Mouse (Mus musculus): ENCODE data around the gene Ankfn1. TPM values are rescaled to one million over a fixed set of nuclear protein-coding genes. Genes with fewer than 3 reads are reported as not detected.
A peak's percentile ranks its signal among the peaks of the same experiment; 100 is the strongest.

Gene Ankfn1
- polyA plus RNA-seq (2015; fragmentation: Nextera tagmentation; extraction: Ambion mirVana), result 5.5 and 6.5 TPM in 2 replicates

GRCm38 (mm10) chr11:89777431-89777830 is at the start of gene Ankfn1:
Gene Ankfn1 (minus strand): TSS chr11:89777653.
- H3K27me3 ChIP-seq (replicated peaks), result no peaks in the 10 kb centered on the region
- 0 out of 2 replicates have a peak within 1 kb of the TSS, but pooled peaks have one; percentile 34 for H3K27ac ChIP-seq
- no peaks in the 10 kb centered on the region for H3K9me3 ChIP-seq
- no peak for ATAC-seq (replicated peaks)
- H3K9ac ChIP-seq, result no peak within 1 kb of the TSS
- H3K4me2 ChIP-seq, result peak within 1 kb of the TSS; percentile 11; the same call in 1 of the 2 replicates
- H3K36me3 ChIP-seq (replicated peaks), result no peaks in the 10 kb centered on the region
- 30% methylated on average over 7 of the region's 7 CpGs for WGBS
- peaks cover 10% of the 10 kb centered on the region; the same call in 1 of the 2 replicates for H3K4me1 ChIP-seq
- H3K4me3 ChIP-seq, result no peak within 1 kb of the TSS

GRCm38 (mm10) chr11:89823661-89824446 is 46.4 kb upstream of the Ankfn1 start:
- ATAC-seq (replicated peaks), result no peak
- Histone ChIP-seq H3K4me1 (no peaks in the 10 kb centered on the region), H3K4me3 (no peak overlapping the region), H3K4me2 (no peak overlapping the region), H3K9ac (no peak overlapping the region), H3K36me3 (replicated peaks) (no peaks in the 10 kb centered on the region), H3K27me3 (replicated peaks) (no peaks in the 10 kb centered on the region), H3K27ac (no peak overlapping the region), H3K9me3 (no peaks in the 10 kb centered on the region)
- 84% methylated on average over 8 of the region's 8 CpGs for WGBS

- H3K27me3 ChIP-seq (replicated peaks), result no peaks in the 10 kb centered on the region
- no peak overlapping the region for H3K4me2 ChIP-seq
- no peak overlapping the region for H3K4me3 ChIP-seq
- H3K9ac ChIP-seq, result no peak overlapping the region
- H3K36me3 ChIP-seq (replicated peaks), result no peaks in the 10 kb centered on the region
- no peaks in the 10 kb centered on the region for H3K9me3 ChIP-seq
- H3K27ac ChIP-seq, result no peak overlapping the region
- 20% methylated on average over 4 of the region's 4 CpGs for WGBS
- H3K4me1 ChIP-seq, result no peaks in the 10 kb centered on the region
- ATAC-seq (replicated peaks), result no peak
Observed at GRCm38 (mm10) chr11:89818594-89818993, 41.1 kb upstream of the Ankfn1 start.

GRCm38 (mm10) chr11:89811403-89811802 is 34.0 kb upstream of the Ankfn1 start:
- H3K9ac ChIP-seq, result no peak overlapping the region
- H3K4me3 ChIP-seq, result no peak overlapping the region
- no peak overlapping the region for H3K4me2 ChIP-seq
- H3K27me3 ChIP-seq (replicated peaks), result no peaks in the 10 kb centered on the region
- H3K9me3 ChIP-seq, result no peaks in the 10 kb centered on the region
- ATAC-seq (replicated peaks), result no peak
- no peaks in the 10 kb centered on the region for H3K4me1 ChIP-seq
- no peak overlapping the region for H3K27ac ChIP-seq
- no peaks in the 10 kb centered on the region for H3K36me3 ChIP-seq (replicated peaks)
- WGBS, result 78% methylated on average over 1 of the region's 1 CpGs

- no peak overlapping the region for H3K4me2 ChIP-seq
- H3K27ac ChIP-seq, result no peak overlapping the region
- H3K9ac ChIP-seq, result no peak overlapping the region
- H3K9me3 ChIP-seq, result no peaks in the 10 kb centered on the region
- no peaks in the 10 kb centered on the region for H3K36me3 ChIP-seq (replicated peaks)
- H3K4me3 ChIP-seq, result no peak overlapping the region
- H3K27me3 ChIP-seq (replicated peaks), result no peaks in the 10 kb centered on the region
- ATAC-seq (replicated peaks), result no peak
- 78% methylated on average over 11 of the region's 11 CpGs for WGBS
- H3K4me1 ChIP-seq, result peaks cover 14% of the 10 kb centered on the region
Observed at GRCm38 (mm10) chr11:89807998-89808397, 30.5 kb upstream of the Ankfn1 start.

- Histone ChIP-seq H3K27ac (peak overlapping the region; percentile 67), H3K36me3 (replicated peaks) (no peaks in the 10 kb centered on the region), H3K9me3 (no peaks in the 10 kb centered on the region), H3K27me3 (replicated peaks) (no peaks in the 10 kb centered on the region), H3K4me1 (peaks cover 14% of the 10 kb centered on the region), H3K4me3 (no peak overlapping the region), H3K9ac (no peak overlapping the region), H3K4me2 (peak overlapping the region; percentile 10; the same call in 1 of the 2 replicates)
- ATAC-seq (replicated peaks), result peak; percentile 87
- WGBS, result 31% methylated on average over 5 of the region's 5 CpGs
Observed at GRCm38 (mm10) chr11:89804822-89805221, 27.4 kb upstream of the Ankfn1 start.

GRCm38 (mm10) chr11:89803974-89804373 is 26.5 kb upstream of the Ankfn1 start:
- 79% methylated on average over 5 of the region's 5 CpGs for WGBS
- Histone ChIP-seq H3K4me1 (peaks cover 14% of the 10 kb centered on the region), H3K27ac (peak overlapping the region; percentile 67; the same call in 1 of the 2 replicates), H3K4me2 (no peak overlapping the region), H3K4me3 (no peak overlapping the region), H3K36me3 (replicated peaks) (no peaks in the 10 kb centered on the region), H3K9me3 (no peaks in the 10 kb centered on the region), H3K9ac (no peak overlapping the region), H3K27me3 (replicated peaks) (no peaks in the 10 kb centered on the region)
- ATAC-seq (replicated peaks), result no peak

- no peaks in the 10 kb centered on the region for H3K4me1 ChIP-seq
- no peak overlapping the region for H3K9ac ChIP-seq
- no peaks in the 10 kb centered on the region for H3K9me3 ChIP-seq
- H3K4me2 ChIP-seq, result no peak overlapping the region
- no peak overlapping the region for H3K4me3 ChIP-seq
- 67% methylated on average over 3 of the region's 3 CpGs for WGBS
- no peaks in the 10 kb centered on the region for H3K27me3 ChIP-seq (replicated peaks)
- H3K27ac ChIP-seq, result no peak overlapping the region
- H3K36me3 ChIP-seq (replicated peaks), result no peaks in the 10 kb centered on the region
- ATAC-seq (replicated peaks), result no peak
Observed at GRCm38 (mm10) chr11:89792709-89793108, 15.3 kb upstream of the Ankfn1 start.

GRCm38 (mm10) chr11:89776070-89776469 is 1.4 kb downstream of the Ankfn1 start:
- 62% methylated on average over 3 of the region's 3 CpGs for WGBS
- no peak overlapping the region for H3K9ac ChIP-seq
- ATAC-seq (replicated peaks), result no peak
- no peaks in the 10 kb centered on the region for H3K27me3 ChIP-seq (replicated peaks)
- peaks cover 10% of the 10 kb centered on the region; the same call in 1 of the 2 replicates for H3K4me1 ChIP-seq
- no peak overlapping the region for H3K4me2 ChIP-seq
- no peak overlapping the region for H3K4me3 ChIP-seq
- no peak overlapping the region for H3K27ac ChIP-seq
- H3K36me3 ChIP-seq (replicated peaks), result no peaks in the 10 kb centered on the region
- no peaks in the 10 kb centered on the region for H3K9me3 ChIP-seq

GRCm38 (mm10) chr11:89774913-89775312 is 2.5 kb downstream of the Ankfn1 start:
- no peak overlapping the region for H3K27ac ChIP-seq
- no peak overlapping the region for H3K4me2 ChIP-seq
- no peak for ATAC-seq (replicated peaks)
- peaks cover 10% of the 10 kb centered on the region; the same call in 1 of the 2 replicates for H3K4me1 ChIP-seq
- H3K9ac ChIP-seq, result no peak overlapping the region
- no peaks in the 10 kb centered on the region for H3K27me3 ChIP-seq (replicated peaks)
- H3K36me3 ChIP-seq (replicated peaks), result no peaks in the 10 kb centered on the region
- no peak overlapping the region for H3K4me3 ChIP-seq
- H3K9me3 ChIP-seq, result no peaks in the 10 kb centered on the region
- WGBS, result 80% methylated on average over 3 of the region's 3 CpGs

- H3K4me3 ChIP-seq, result no peak overlapping the region
- H3K36me3 ChIP-seq (replicated peaks), result no peaks in the 10 kb centered on the region
- H3K9ac ChIP-seq, result no peak overlapping the region
- H3K9me3 ChIP-seq, result no peaks in the 10 kb centered on the region
- H3K27me3 ChIP-seq (replicated peaks), result no peaks in the 10 kb centered on the region
- peaks cover 10% of the 10 kb centered on the region; the same call in 1 of the 2 replicates for H3K4me1 ChIP-seq
- H3K27ac ChIP-seq, result no peak overlapping the region
- ATAC-seq (replicated peaks), result no peak
- H3K4me2 ChIP-seq, result no peak overlapping the region
- WGBS, result 74% methylated on average over 2 of the region's 2 CpGs
Observed at GRCm38 (mm10) chr11:89772941-89773340, 4.5 kb downstream of the Ankfn1 start.

GRCm38 (mm10) chr11:89765770-89766148 is 11.7 kb downstream of the Ankfn1 start:
- Histone ChIP-seq H3K4me2 (no peak overlapping the region), H3K36me3 (replicated peaks) (no peaks in the 10 kb centered on the region), H3K4me1 (peaks cover 4% of the 10 kb centered on the region; the same call in 1 of the 2 replicates), H3K9me3 (no peaks in the 10 kb centered on the region), H3K9ac (no peak overlapping the region), H3K27me3 (replicated peaks) (no peaks in the 10 kb centered on the region), H3K4me3 (no peak overlapping the region), H3K27ac (no peak overlapping the region)
- WGBS, result 16% methylated on average over 2 of the region's 2 CpGs
- 0 out of 2 replicates have a peak, but pooled peaks have one; percentile 54 for ATAC-seq (replicated peaks)
